Mouse (Mus musculus): Measurements from ENCODE around the gene Tnrc6b. TPM values are rescaled to one million over a fixed set of nuclear protein-coding genes. Genes with fewer than 3 reads are reported as not detected.

The Tnrc6b gene
- total RNA-seq, 1 experiment = 37.0 TPM

GRCm38 (mm10) chr15:80915850-80916249 is 204.7 kb downstream of the Tnrc6b start:
- in situ Hi-C loops (cut with MboI; ENCODE audit: low sequenced_read_pairs in 2 of 2, unreplicated experiment in 2 of 2) = no loop called here
- H3K9ac ChIP-seq (ENCODE audit: insufficient read depth, low read depth, low read length, poor library complexity, severe bottlenecking) = no peak overlapping the region
- DNase-seq (ENCODE audit: low read depth, low spot score) = no peak
- TF ChIP-seq HCFC1 (IDR thresholded peaks at IDR 0.05; ENCODE audit: borderline replicate concordance, insufficient read depth, low read length) (no peak), ZNF384 (IDR thresholded peaks at IDR 0.05; ENCODE audit: low read depth, low read length) (no peak), MAFK (IDR thresholded peaks at IDR 0.05; ENCODE audit: insufficient read depth, low read depth, low read length) (no peak), ZC3H11A (IDR thresholded peaks at IDR 0.05; ENCODE audit: borderline replicate concordance, low read depth, low read length) (no peak), CHD2 (IDR thresholded peaks at IDR 0.05; ENCODE audit: low read depth, low read length) (no peak)
- H3K27ac ChIP-seq (ENCODE audit: insufficient read depth, low read depth, low read length, poor library complexity, severe bottlenecking) = no peak overlapping the region
- no peaks in the 10 kb centered on the region for H3K4me1 ChIP-seq (ENCODE audit: control insufficient read depth in 2 of 2, insufficient read depth in 2 of 2, low read length in 2 of 2, poor library complexity in 1 of 2)
- peaks cover 16% of the 10 kb centered on the region for H3K36me3 ChIP-seq (ENCODE audit: control insufficient read depth, insufficient read depth, low read length, poor library complexity, severe bottlenecking)
- H3K9me3 ChIP-seq (ENCODE audit: control insufficient read depth, insufficient read depth, low read depth, low read length) = no peaks in the 10 kb centered on the region
- no peak overlapping the region for H3K4me3 ChIP-seq (ENCODE audit: insufficient read depth in 1 of 2, low read depth in 1 of 2, low read length in 2 of 2, poor library complexity in 1 of 2, severe bottlenecking in 1 of 2)

GRCm38 (mm10) chr15:80916621-80917020 is 205.5 kb downstream of the Tnrc6b start:
- no peak overlapping the region for H3K27ac ChIP-seq (ENCODE audit: insufficient read depth, low read depth, low read length, poor library complexity, severe bottlenecking)
- peaks cover 13% of the 10 kb centered on the region for H3K36me3 ChIP-seq (ENCODE audit: control insufficient read depth, insufficient read depth, low read length, poor library complexity, severe bottlenecking)
- no peak overlapping the region for H3K9ac ChIP-seq (ENCODE audit: insufficient read depth, low read depth, low read length, poor library complexity, severe bottlenecking)
- no peak overlapping the region for H3K4me3 ChIP-seq (ENCODE audit: insufficient read depth in 1 of 2, low read depth in 1 of 2, low read length in 2 of 2, poor library complexity in 1 of 2, severe bottlenecking in 1 of 2)
- TF ChIP-seq MAFK (IDR thresholded peaks at IDR 0.05; ENCODE audit: insufficient read depth, low read depth, low read length) (no peak), ZNF384 (IDR thresholded peaks at IDR 0.05; ENCODE audit: low read depth, low read length) (no peak), ZC3H11A (IDR thresholded peaks at IDR 0.05; ENCODE audit: borderline replicate concordance, low read depth, low read length) (no peak), HCFC1 (IDR thresholded peaks at IDR 0.05; ENCODE audit: borderline replicate concordance, insufficient read depth, low read length) (no peak), CHD2 (IDR thresholded peaks at IDR 0.05; ENCODE audit: low read depth, low read length) (no peak)
- no peaks in the 10 kb centered on the region for H3K4me1 ChIP-seq (ENCODE audit: control insufficient read depth in 2 of 2, insufficient read depth in 2 of 2, low read length in 2 of 2, poor library complexity in 1 of 2)
- H3K9me3 ChIP-seq (ENCODE audit: control insufficient read depth, insufficient read depth, low read depth, low read length) = no peaks in the 10 kb centered on the region
- no peak for DNase-seq (ENCODE audit: low read depth, low spot score)
- in situ Hi-C loops (cut with MboI; ENCODE audit: low sequenced_read_pairs in 2 of 2, unreplicated experiment in 2 of 2) = no loop called here

GRCm38 (mm10) chr15:80920346-80920745 is 209.2 kb downstream of the Tnrc6b start:
- no peak overlapping the region for H3K4me3 ChIP-seq (ENCODE audit: insufficient read depth in 1 of 2, low read depth in 1 of 2, low read length in 2 of 2, poor library complexity in 1 of 2, severe bottlenecking in 1 of 2)
- H3K9ac ChIP-seq (ENCODE audit: insufficient read depth, low read depth, low read length, poor library complexity, severe bottlenecking) = no peak overlapping the region
- DNase-seq (ENCODE audit: low read depth, low spot score) = no peak
- H3K36me3 ChIP-seq (ENCODE audit: control insufficient read depth, insufficient read depth, low read length, poor library complexity, severe bottlenecking) = peaks cover 14% of the 10 kb centered on the region
- in situ Hi-C loops (cut with MboI; ENCODE audit: low sequenced_read_pairs in 2 of 2, unreplicated experiment in 2 of 2) = no loop called here
- no peaks in the 10 kb centered on the region for H3K9me3 ChIP-seq (ENCODE audit: control insufficient read depth, insufficient read depth, low read depth, low read length)
- TF ChIP-seq HCFC1 (IDR thresholded peaks at IDR 0.05; ENCODE audit: borderline replicate concordance, insufficient read depth, low read length) (no peak), ZNF384 (IDR thresholded peaks at IDR 0.05; ENCODE audit: low read depth, low read length) (no peak), CHD2 (IDR thresholded peaks at IDR 0.05; ENCODE audit: low read depth, low read length) (no peak), MAFK (IDR thresholded peaks at IDR 0.05; ENCODE audit: insufficient read depth, low read depth, low read length) (no peak), ZC3H11A (IDR thresholded peaks at IDR 0.05; ENCODE audit: borderline replicate concordance, low read depth, low read length) (no peak)
- peaks cover 3% of the 10 kb centered on the region in 2 experiments; a peak in 3 of 4 replicates for H3K4me1 ChIP-seq (ENCODE audit: control insufficient read depth in 2 of 2, insufficient read depth in 2 of 2, low read length in 2 of 2, poor library complexity in 1 of 2)
- no peak overlapping the region for H3K27ac ChIP-seq (ENCODE audit: insufficient read depth, low read depth, low read length, poor library complexity, severe bottlenecking)

GRCm38 (mm10) chr15:80921781-80922180 is 210.7 kb downstream of the Tnrc6b start:
- Histone ChIP-seq H3K9me3 (ENCODE audit: control insufficient read depth, insufficient read depth, low read depth, low read length) (no peaks in the 10 kb centered on the region), H3K27ac (ENCODE audit: insufficient read depth, low read depth, low read length, poor library complexity, severe bottlenecking) (no peak overlapping the region), H3K4me3 (ENCODE audit: insufficient read depth in 1 of 2, low read depth in 1 of 2, low read length in 2 of 2, poor library complexity in 1 of 2, severe bottlenecking in 1 of 2) (no peak overlapping the region), H3K36me3 (ENCODE audit: control insufficient read depth, insufficient read depth, low read length, poor library complexity, severe bottlenecking) (peaks cover 14% of the 10 kb centered on the region), H3K4me1 (ENCODE audit: control insufficient read depth in 2 of 2, insufficient read depth in 2 of 2, low read length in 2 of 2, poor library complexity in 1 of 2) (peaks cover 3% of the 10 kb centered on the region in 2 experiments; a peak in 3 of 4 replicates), H3K9ac (ENCODE audit: insufficient read depth, low read depth, low read length, poor library complexity, severe bottlenecking) (no peak overlapping the region)
- TF ChIP-seq MAFK (IDR thresholded peaks at IDR 0.05; ENCODE audit: insufficient read depth, low read depth, low read length) = no peak
- no peak for TF ChIP-seq HCFC1 (IDR thresholded peaks at IDR 0.05; ENCODE audit: borderline replicate concordance, insufficient read depth, low read length)
- TF ChIP-seq ZC3H11A (IDR thresholded peaks at IDR 0.05; ENCODE audit: borderline replicate concordance, low read depth, low read length) = no peak
- no peak for TF ChIP-seq ZNF384 (IDR thresholded peaks at IDR 0.05; ENCODE audit: low read depth, low read length)
- TF ChIP-seq CHD2 (IDR thresholded peaks at IDR 0.05; ENCODE audit: low read depth, low read length) = no peak
- no peak for DNase-seq (ENCODE audit: low read depth, low spot score)
- in situ Hi-C loops (cut with MboI; ENCODE audit: low sequenced_read_pairs in 2 of 2, unreplicated experiment in 2 of 2) = no loop called here

- TF ChIP-seq ZC3H11A (IDR thresholded peaks at IDR 0.05; ENCODE audit: borderline replicate concordance, low read depth, low read length) (no peak), ZNF384 (IDR thresholded peaks at IDR 0.05; ENCODE audit: low read depth, low read length) (no peak), CHD2 (IDR thresholded peaks at IDR 0.05; ENCODE audit: low read depth, low read length) (no peak), HCFC1 (IDR thresholded peaks at IDR 0.05; ENCODE audit: borderline replicate concordance, insufficient read depth, low read length) (no peak), MAFK (IDR thresholded peaks at IDR 0.05; ENCODE audit: insufficient read depth, low read depth, low read length) (no peak)
- Histone ChIP-seq H3K27ac (ENCODE audit: insufficient read depth, low read depth, low read length, poor library complexity, severe bottlenecking) (no peak overlapping the region), H3K36me3 (ENCODE audit: control insufficient read depth, insufficient read depth, low read length, poor library complexity, severe bottlenecking) (peaks cover 15% of the 10 kb centered on the region; the same call in 1 of the 2 replicates), H3K4me3 (ENCODE audit: insufficient read depth in 1 of 2, low read depth in 1 of 2, low read length in 2 of 2, poor library complexity in 1 of 2, severe bottlenecking in 1 of 2) (no peak overlapping the region), H3K9ac (ENCODE audit: insufficient read depth, low read depth, low read length, poor library complexity, severe bottlenecking) (no peak overlapping the region), H3K4me1 (ENCODE audit: control insufficient read depth in 2 of 2, insufficient read depth in 2 of 2, low read length in 2 of 2, poor library complexity in 1 of 2) (peaks cover 3 to 11% of the 10 kb centered on the region in 2 experiments; a peak in 3 of 4 replicates), H3K9me3 (ENCODE audit: control insufficient read depth, insufficient read depth, low read depth, low read length) (no peaks in the 10 kb centered on the region)
- in situ Hi-C loops (cut with MboI; ENCODE audit: low sequenced_read_pairs in 2 of 2, unreplicated experiment in 2 of 2) = no loop called here
- DNase-seq (ENCODE audit: low read depth, low spot score) = no peak
Measured at GRCm38 (mm10) chr15:80924211-80924610, 213.1 kb downstream of the Tnrc6b start.

All from ES-E14 (cell line).